Mouse (Mus musculus): ENCODE data around the gene Laptm5.

DNA sequence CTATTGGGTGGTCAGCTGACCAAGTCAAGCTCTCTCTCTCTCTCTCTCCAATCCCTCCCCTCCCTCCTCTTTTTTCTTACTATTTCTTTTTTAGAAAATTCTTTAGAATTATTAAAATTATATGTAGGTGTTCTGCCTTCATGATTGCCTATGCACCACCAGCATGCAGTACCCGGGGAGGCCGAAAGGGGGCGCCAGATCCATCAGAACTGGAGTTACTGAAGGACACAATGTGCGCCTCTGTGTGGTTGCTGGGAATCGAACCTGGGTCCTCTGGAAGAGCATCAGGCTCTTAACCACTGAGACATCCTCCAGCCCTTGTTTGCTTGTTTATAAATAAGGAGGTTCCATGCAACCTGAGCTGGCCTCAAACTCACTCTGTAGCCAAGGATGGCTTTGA, 39.5 kb upstream of the Laptm5 start:
- TF ChIP-seq POLR2A (IDR thresholded peaks at IDR 0.05; ENCODE audit: insufficient read depth, low read depth, low read length) (no peak), CTCF (IDR thresholded peaks at IDR 0.05; ENCODE audit: insufficient read depth, low read depth, low read length) (no peak)

Measured in olfactory bulb, adult 2 months (tissue).